Mouse (Mus musculus): ENCODE data around the gene Dkk2.

DNA sequence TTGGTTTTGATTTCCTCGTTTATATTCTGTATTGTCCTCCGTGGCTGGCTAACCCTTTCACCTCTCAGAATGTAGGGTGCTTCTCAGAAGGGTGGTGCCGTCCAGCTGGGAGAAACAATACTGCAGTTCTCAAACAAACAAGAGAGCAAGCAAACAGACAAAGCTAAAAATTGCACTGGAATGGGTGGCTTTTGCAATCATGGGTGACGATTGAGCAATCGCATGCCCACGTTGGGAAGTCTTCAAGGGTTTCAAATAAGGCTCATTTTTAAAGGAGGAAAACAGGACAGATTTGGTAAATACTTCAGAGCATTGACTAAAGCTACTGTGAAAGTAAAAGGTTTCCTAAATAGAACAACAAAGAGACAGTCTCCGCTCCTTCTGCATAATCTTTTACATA lies 18.4 kb downstream of the Dkk2 start:
- no peak for TF ChIP-seq CTCF (IDR thresholded peaks at IDR 0.05; ENCODE audit: low read depth)
- TF ChIP-seq EP300 (optimal IDR thresholded peaks at IDR 0.05): no peak
